Mouse (Mus musculus): ENCODE data around the gene Fam45a. TPM values are rescaled to one million over a fixed set of nuclear protein-coding genes. Genes with fewer than 3 reads are reported as not detected.
"Not testable (repeated sequence)": the region's sequence is repeated elsewhere in the genome, so short reads cannot be mapped to it uniquely, and the experiment has no call there.

Fam45a gene
- total RNA-seq, 1 experiment from 2014 or later = 27.8 TPM

DNA sequence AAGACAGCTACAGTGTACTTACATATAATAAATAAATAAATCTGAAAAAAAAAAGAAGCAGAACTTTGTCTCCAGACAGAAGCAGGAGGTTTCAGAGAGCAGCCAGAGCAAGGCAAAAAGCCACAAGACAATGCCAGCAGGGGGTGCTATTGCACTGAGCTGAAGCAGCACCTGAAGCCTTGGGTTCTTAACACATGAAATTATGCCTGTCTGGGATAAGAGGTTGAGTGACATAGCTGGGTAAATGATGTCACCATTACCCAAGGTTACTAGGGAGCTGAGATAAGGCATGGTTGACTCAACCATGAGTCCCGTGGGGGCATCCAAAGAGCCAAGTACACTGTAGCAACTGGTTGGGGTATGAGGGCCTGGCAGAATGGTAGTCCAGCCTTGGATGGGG is 26.4 kb downstream of the Fam45a start:
- ATAC-seq (replicated peaks; ENCODE audit: low read depth, poor library complexity, severe bottlenecking) = peak; percentile 95

DNA sequence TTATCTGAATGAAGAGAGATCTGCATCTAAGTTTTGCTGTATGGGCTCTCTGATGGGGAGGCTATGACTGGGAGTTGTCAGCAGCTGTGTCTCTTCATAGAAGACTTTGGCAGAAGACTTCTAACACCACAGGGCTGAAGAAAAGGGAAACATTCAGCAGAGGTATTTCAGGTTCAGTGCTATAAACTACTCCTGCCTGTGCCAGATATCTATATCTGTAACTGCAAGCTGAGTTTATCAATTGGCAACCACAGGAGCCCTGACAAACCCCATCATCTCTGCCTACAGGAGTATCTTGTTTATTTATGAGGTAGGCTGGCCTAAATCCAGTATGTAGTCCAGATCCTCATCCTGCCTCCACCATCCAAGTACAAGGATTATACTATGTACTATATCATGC is 31.9 kb downstream of the Fam45a start:
- peak; percentile 47; the same call in 1 of the 2 replicates for ATAC-seq (replicated peaks; ENCODE audit: low read depth, poor library complexity, severe bottlenecking)

DNA sequence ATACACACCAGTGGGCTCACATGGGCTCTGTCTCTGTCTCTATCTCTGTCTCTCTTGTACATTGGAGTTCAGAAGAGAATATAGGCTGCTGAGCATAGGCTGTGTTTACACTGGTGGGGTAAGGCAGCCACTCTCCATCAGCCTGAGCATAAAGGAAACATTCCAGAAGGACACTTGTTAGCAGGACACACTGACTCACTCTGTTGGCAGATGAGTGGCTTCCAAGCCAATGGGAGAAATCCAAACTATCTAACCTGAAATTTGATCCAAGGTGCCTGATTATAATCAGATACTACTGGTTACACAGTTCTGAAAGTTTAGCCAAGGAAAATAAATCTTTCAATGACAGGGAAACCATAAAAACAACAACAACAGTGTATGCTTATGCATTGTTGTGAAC is 34.3 kb downstream of the Fam45a start:
- ATAC-seq (replicated peaks; ENCODE audit: low read depth, poor library complexity, severe bottlenecking) = no peak

DNA sequence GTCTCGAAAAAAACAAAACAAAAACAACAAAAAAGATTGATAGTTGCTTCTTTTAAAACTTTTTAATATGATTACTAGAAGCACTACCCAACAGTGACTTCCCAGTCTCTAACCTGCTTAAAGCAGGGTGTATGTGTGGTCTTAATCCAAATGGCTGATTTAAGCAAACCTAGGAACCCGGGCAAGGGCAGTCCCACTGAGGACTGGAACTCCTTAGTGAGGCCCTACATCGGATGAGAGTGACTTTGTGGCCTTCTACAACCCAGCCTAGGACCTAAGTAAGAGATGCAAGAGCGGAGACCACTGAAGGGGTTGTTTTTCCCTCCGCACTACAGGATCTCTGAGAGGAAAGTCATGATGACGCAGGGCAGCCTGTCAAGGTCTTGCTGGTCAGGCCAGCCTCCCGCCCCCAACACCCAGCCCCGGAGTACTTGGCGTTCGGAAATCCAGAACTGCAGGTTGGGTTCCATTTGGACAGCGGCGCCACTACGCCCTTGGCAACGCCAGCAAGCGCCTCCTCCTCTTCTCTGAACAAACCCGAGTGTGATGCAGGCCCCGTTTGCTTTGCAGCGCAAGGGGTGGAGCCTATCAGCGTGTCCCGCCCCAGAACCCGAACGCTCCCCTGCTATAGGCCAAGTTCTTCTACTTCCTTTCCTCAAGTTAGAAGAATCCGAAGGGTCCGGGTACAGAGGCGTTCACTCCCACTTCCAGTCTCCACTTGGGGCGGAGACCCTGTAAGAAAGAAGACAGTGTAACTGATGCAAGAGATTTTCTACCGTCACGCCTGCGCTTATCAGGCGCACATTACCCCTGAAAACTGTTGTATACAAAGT is 49.7 kb downstream of the Fam45a start, which contains the start of gene Sfxn4:
TSS of gene Sfxn4 (minus strand) at position 612 of the 833 bp plus-strand sequence.
- ATAC-seq (replicated peaks; ENCODE audit: low read depth, poor library complexity, severe bottlenecking) = peak; percentile 99

DNA sequence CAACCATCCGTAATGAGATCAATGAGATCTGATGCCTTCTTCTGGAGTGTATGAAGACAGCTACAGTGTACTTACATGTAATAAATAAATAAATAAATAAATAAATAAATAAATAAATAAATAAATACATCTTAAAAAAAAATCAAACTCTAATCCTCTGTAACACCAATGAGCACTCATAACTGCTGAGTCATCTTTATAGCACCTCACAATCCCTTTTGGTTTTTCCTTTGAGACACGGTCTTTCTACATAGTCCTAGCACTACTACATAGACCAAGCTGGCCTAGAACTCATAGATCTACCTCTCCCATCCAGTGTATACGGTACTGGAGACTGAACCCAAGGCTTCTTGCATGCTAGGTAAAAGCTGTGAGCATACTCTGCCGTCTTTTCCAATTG is 54.8 kb downstream of the Fam45a start:
- ATAC-seq (replicated peaks; ENCODE audit: low read depth, poor library complexity, severe bottlenecking) = not testable (repeated sequence)

DNA sequence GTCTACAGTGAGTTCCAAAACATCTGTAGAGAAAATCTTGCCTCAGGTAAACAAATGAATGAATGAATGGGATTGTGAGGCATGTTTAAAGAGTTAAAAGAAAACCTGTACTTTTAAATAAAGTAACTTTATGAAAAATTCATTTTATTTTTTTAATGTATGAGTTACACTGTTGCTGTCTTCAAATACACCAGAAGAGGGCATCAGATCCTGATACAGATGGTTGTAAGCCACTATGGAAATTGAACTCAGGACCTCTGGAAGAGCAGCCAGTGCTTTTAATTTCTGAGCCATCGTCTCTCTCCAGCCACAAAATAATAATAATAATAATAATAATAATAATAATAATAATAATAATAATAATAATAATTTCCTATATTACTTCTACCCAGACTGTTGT is 59.1 kb downstream of the Fam45a start:
- no peak for ATAC-seq (replicated peaks; ENCODE audit: low read depth, poor library complexity, severe bottlenecking)

DNA sequence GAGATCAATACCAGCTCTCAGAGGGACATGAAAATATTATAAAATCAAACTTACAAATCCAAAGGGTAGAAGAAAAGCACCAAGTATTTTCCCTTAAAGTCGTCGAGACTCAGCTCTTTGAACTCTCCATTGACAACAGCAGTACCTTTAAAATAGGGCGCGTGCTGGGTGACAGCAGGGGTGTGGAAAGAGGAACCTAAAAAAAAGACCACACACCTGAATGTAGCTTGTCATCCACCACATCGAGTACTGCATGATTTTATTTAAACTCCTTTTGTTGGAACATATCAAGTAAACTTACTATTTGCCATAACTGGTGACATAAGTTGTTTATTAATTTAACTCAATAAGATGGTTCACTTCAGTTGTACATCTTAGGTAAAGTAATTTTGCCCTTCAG is 60.0 kb downstream of the Fam45a start:
- no peak for ATAC-seq (replicated peaks; ENCODE audit: low read depth, poor library complexity, severe bottlenecking)

DNA sequence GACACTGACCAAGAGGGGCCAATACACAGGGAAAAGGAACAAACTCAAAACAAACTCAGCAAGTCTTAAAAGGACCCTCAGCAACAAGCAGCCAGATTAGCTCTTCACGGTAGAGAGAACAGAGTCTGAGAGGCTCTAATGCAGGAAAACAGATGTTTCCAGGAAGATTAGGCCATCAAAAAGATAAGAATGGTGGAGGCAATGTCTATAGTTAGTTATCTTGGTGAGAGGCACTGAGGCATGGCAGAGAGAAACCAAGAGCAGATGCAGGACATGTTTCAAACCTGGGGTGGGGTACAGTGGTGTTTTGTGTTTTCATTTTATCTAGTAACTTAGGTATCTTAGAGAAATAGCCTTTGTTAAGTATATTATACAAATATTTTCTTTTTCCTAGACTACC is 60.9 kb downstream of the Fam45a start:
- ATAC-seq (replicated peaks; ENCODE audit: low read depth, poor library complexity, severe bottlenecking) = peak; percentile 3; the same call in 1 of the 2 replicates

DNA sequence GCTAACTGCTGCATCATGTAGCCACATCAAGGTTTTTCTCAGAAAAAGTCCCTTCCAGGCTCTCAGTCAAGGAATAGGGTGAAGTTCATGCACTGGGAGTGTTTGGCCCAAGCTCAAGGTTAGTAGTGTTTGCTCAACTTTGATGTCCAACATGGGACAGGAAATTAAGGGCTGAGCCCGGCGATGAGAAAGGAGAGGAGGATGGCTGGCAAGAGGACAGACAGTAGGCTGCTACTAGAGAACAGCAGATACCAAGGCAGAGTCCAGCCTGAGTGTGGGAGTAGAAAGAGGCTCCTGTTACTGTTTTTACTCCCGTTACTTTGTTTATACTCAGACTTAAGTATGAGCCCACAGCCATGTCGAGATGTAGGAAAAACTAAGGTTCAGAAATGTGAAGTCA is 62.1 kb downstream of the Fam45a start:
- no peak for ATAC-seq (replicated peaks; ENCODE audit: low read depth, poor library complexity, severe bottlenecking)

DNA sequence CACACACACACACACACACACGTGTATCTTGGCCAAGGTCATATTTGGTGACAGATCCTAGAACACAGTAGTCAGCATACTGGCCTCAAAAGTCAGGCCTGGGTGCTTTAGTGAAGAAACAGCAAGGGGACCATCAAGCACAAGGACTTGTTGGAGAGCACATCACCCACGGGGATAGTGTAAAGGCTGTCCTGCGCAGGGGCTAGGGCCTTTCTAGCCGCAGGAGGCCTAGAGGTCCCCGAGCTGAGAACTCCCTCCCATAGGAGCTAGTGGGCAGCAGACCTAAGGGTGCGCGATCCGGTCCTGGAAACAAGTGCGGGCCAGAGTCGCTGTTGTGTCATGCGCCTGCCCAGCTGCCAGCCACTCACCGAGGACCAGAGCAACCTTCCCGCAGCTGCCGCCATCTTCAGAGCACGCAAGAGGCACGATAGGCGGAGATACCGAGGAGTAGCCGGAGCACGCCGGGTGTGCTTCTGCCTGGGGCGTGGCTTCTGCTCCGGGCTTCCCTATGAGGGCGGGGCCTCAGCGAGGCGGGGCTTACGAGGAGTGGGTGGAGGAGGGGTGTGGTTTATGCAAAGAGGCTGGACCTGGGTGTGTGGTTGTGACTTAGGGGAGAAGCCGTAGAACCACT is 62.8 kb downstream of the Fam45a start, which contains the start of gene Prdx3:
TSS of gene Prdx3 (minus strand) at position 493 of the 631 bp plus-strand sequence.
- peak; percentile 98 for ATAC-seq (replicated peaks; ENCODE audit: low read depth, poor library complexity, severe bottlenecking)

DNA sequence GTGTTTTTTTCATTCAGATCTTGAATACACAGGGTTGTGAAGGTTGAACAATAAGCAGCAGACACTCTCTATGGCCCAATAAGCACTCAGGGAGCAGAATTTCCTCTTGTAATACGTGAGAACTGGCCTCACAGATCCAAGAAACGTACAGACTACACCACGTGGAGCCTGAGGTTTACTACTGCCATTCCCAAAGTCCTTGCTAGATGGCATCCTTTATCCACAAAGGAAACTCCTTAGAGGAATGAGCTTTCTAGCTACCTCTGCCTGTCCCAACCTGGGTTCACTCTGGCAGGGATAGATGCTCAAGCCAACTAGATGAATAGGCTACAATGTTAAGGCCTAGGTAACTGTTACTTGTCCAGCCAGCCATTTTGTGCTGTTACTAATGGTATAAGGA is 71.7 kb downstream of the Fam45a start:
- peak; percentile 39; the same call in 1 of the 2 replicates for ATAC-seq (replicated peaks; ENCODE audit: low read depth, poor library complexity, severe bottlenecking)

Other genes starting within 250 kb of the Fam45a start
- gene Cacul1, start 230.6 kb upstream of the Fam45a start, total RNA-seq (2017) = 37.3 and 42.7 TPM in 2 replicates
- 1.4 and 1.5 TPM in 2 replicates for gene Nanos1, start 55.6 kb upstream of the Fam45a start, total RNA-seq (2017)
- gene Eif3a, start 20.9 kb upstream of the Fam45a start, total RNA-seq (2017) = 459 and 477 TPM in 2 replicates
- gene Sfxn4, start 49.9 kb downstream of the Fam45a start, total RNA-seq (2017) = 3.5 and 4.4 TPM in 2 replicates
- gene Prdx3, start 63.0 kb downstream of the Fam45a start, total RNA-seq (2017) = 109 and 117 TPM in 2 replicates
- gene Grk5, start 78.2 kb downstream of the Fam45a start, total RNA-seq (2017) = 2.1 and 3.3 TPM in 2 replicates

Measured in common myeloid progenitor, adult 5-6 weeks (primary cell).